34 mouse cellular contexts compared by ENCODE assay signal in the genomic region with DNA sequence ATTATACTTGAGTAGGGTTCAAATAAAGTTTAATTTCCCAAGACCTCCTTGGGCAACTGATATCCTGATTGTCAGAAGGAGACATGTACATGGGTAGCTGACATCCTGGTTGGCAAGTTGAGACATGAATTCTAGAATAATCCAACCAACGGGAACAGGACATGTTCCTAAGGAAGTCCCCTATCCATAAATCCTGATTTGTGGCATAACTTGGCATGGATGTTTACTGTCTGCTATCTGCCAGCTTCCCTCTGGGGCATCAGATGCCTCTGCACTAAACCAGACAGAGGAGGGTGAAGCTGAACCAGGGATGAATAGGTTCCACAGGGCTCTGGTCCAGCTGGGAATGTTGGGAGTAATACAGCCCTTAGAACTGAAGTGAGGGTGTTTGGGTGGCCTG.
"Had no signal": no experiment of that assay in that cellular context is flagged by ENCODE, and none has a peak within 500 bp of the region (broad histone marks: within the 10 kb centered on the region; RNA-seq: fewer than 3 reads in every experiment).

No protein-coding gene starts in this region.

- DNase-seq: heart, postnatal 10 days; heart, postnatal 14 days; heart, postnatal 36 days; heart, postnatal 4 days; kidney, adult 11 months; kidney, adult 18-20 months; kidney, adult 2 months; kidney, adult 8-10 months; kidney, adult 9 months; kidney, postnatal 10 days; kidney, postnatal 14 days; kidney, postnatal 25 days; kidney, postnatal 36 days; kidney, postnatal 4 days; layer of hippocampus, adult 9-11 months; layer of hippocampus, postnatal 36 days had no signal

- H3K27ac ChIP-seq: heart, embryonic 13.5 days; heart, embryonic 15.5 days; hindbrain, embryonic 10.5 days; hindbrain, embryonic 12.5 days; hindbrain, embryonic 13.5 days; hindbrain, embryonic 14.5 days; hindbrain, embryonic 15.5 days; hindbrain, postnatal 0 days; intestine, embryonic 15.5 days; kidney, embryonic 15.5 days; kidney, postnatal 0 days; layer of hippocampus, adult 2 months; left cerebral cortex, adult 2 months had no signal

- H3K4me3 ChIP-seq: heart, embryonic 12.5 days; heart, embryonic 13.5 days; heart, embryonic 15.5 days; hindbrain, embryonic 10.5 days; hindbrain, embryonic 12.5 days; hindbrain, embryonic 13.5 days; hindbrain, embryonic 15.5 days; intestine, embryonic 15.5 days; kidney, embryonic 15.5 days; layer of hippocampus, adult 2 months; left cerebral cortex, adult 2 months had no signal

- H3K36me3 ChIP-seq: heart, embryonic 12.5 days; heart, embryonic 13.5 days; heart, embryonic 15.5 days; hindbrain, embryonic 10.5 days; hindbrain, embryonic 12.5 days; hindbrain, embryonic 13.5 days; hindbrain, embryonic 15.5 days; intestine, embryonic 15.5 days; kidney, embryonic 15.5 days had no signal

- ATAC-seq: hindbrain, embryonic 16.5 days; hindbrain, postnatal 0 days; inflammation-experienced regulatory T-cells, adult 6 months; intestine, embryonic 15.5 days; intestine, embryonic 16.5 days had no signal

- H3K4me2 ChIP-seq: heart, embryonic 11.5 days; heart, embryonic 12.5 days; heart, embryonic 13.5 days; heart, embryonic 15.5 days; hindbrain, embryonic 12.5 days; hindbrain, embryonic 13.5 days; hindbrain, embryonic 14.5 days; hindbrain, embryonic 15.5 days; intestine, embryonic 15.5 days; kidney, embryonic 15.5 days had no signal

- H3K9me3 ChIP-seq: heart, embryonic 13.5 days; heart, embryonic 15.5 days; hindbrain, embryonic 10.5 days; hindbrain, embryonic 12.5 days; hindbrain, embryonic 13.5 days; hindbrain, embryonic 15.5 days; intestine, embryonic 15.5 days; kidney, embryonic 15.5 days had no signal

- H3K4me1 ChIP-seq: heart, embryonic 12.5 days; heart, embryonic 13.5 days; heart, embryonic 15.5 days; hindbrain, embryonic 10.5 days; hindbrain, embryonic 12.5 days; hindbrain, embryonic 13.5 days; hindbrain, embryonic 15.5 days; intestine, embryonic 15.5 days; kidney, embryonic 15.5 days had no signal

- H3K27me3 ChIP-seq: heart, embryonic 12.5 days; heart, embryonic 13.5 days; heart, embryonic 15.5 days; hindbrain, embryonic 12.5 days; hindbrain, embryonic 13.5 days; hindbrain, embryonic 15.5 days; intestine, embryonic 15.5 days; kidney, embryonic 15.5 days had no signal

- H3K9ac ChIP-seq: heart, embryonic 12.5 days; heart, embryonic 13.5 days; heart, embryonic 15.5 days; hindbrain, embryonic 12.5 days; hindbrain, embryonic 13.5 days; hindbrain, embryonic 14.5 days; hindbrain, embryonic 15.5 days; intestine, embryonic 15.5 days; kidney, embryonic 15.5 days had no signal
